Mouse (Mus musculus): Measurements from ENCODE around the gene Acvr2a. TPM values are rescaled to one million over a fixed set of nuclear protein-coding genes. Genes with fewer than 3 reads are reported as not detected.
A peak's percentile ranks its signal among the peaks of the same experiment; 100 is the strongest.
"Not testable (repeated sequence)": the region's sequence is repeated elsewhere in the genome, so short reads cannot be mapped to it uniquely, and the experiment has no call there.

The Acvr2a gene
- 1 to 10 TPM; 2.0 to 3.6 TPM for polyA plus RNA-seq (2017; shearing (Covaris generic))

GRCm38 (mm10) chr2:48813371-48814222 is at the start of gene Acvr2a:
TSS of gene Acvr2a (plus strand) at chr2:48814109.
- ATAC-seq = peak; percentile 72

GRCm38 (mm10) chr2:48766513-48766912 is 47.4 kb upstream of the Acvr2a start:
- ATAC-seq = no peak

GRCm38 (mm10) chr2:48767778-48768177 is 46.1 kb upstream of the Acvr2a start:
- no peak for ATAC-seq

- no peak for ATAC-seq
These were observed 45.7 kb upstream of the Acvr2a start for GRCm38 (mm10) chr2:48768219-48768618.

GRCm38 (mm10) chr2:48770100-48770499 is 43.8 kb upstream of the Acvr2a start:
- ATAC-seq = no peak

GRCm38 (mm10) chr2:48770634-48771033 is 43.3 kb upstream of the Acvr2a start:
- ATAC-seq = no peak

GRCm38 (mm10) chr2:48775281-48775680 is 38.6 kb upstream of the Acvr2a start:
- no peak for ATAC-seq

GRCm38 (mm10) chr2:48788901-48789300 is 25.0 kb upstream of the Acvr2a start:
- no peak for ATAC-seq

GRCm38 (mm10) chr2:48814223-48815038 is 522 bp downstream of the Acvr2a start:
- peak; percentile 23 for ATAC-seq

GRCm38 (mm10) chr2:48815039-48815590 is 1.2 kb downstream of the Acvr2a start:
- no peak for ATAC-seq

GRCm38 (mm10) chr2:48816141-48817028 is 2.5 kb downstream of the Acvr2a start:
- ATAC-seq = no peak

GRCm38 (mm10) chr2:48825878-48826277 is 12.0 kb downstream of the Acvr2a start:
- ATAC-seq = no peak

GRCm38 (mm10) chr2:48826380-48826779 is 12.5 kb downstream of the Acvr2a start:
- no peak for ATAC-seq

GRCm38 (mm10) chr2:48830492-48830891 is 16.6 kb downstream of the Acvr2a start:
- no peak for ATAC-seq

GRCm38 (mm10) chr2:48832305-48832704 is 18.4 kb downstream of the Acvr2a start:
- ATAC-seq = no peak

- no peak for ATAC-seq
These were observed 20.1 kb downstream of the Acvr2a start for GRCm38 (mm10) chr2:48833884-48834450.

- ATAC-seq = no peak
These were observed 27.9 kb downstream of the Acvr2a start for GRCm38 (mm10) chr2:48841611-48842470.

- no peak for ATAC-seq
These were observed 32.9 kb downstream of the Acvr2a start for GRCm38 (mm10) chr2:48846689-48847398.

- ATAC-seq = not testable (repeated sequence)
These were observed 51.7 kb downstream of the Acvr2a start for GRCm38 (mm10) chr2:48865596-48865995.
